Mouse (Mus musculus) spleen, postnatal 14 days (tissue): ENCODE data around the gene Tmem202.

Source experiments
- DNase-seq, 2 experiments: peaks; one replicate each; pipeline ENCODE4 v3.0.0; 2021 to 2022; ENCODE audit warnings: low spot score in 2 of 2

Tmem202 gene

DNA sequence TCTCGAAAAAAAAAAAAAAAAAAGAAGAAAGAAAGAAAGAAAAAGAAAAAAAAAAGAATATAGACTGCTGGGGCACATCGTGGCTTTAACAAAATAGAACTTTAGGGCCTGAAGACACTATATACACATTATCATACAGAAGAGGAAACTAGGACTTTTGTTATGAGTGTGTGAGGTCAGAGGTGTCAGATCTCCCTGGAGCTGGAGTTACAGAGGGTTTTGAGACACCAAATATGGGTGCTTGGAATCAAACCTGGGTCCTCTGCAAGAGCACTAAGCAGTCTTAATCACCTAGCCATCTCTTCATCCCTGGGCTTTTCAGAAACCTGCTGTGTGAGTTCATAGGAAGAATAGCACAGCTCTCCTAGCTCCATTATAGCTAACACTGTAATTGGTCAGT lies 6.2 kb downstream of the Tmem202 start:
- no peak for DNase-seq

DNA sequence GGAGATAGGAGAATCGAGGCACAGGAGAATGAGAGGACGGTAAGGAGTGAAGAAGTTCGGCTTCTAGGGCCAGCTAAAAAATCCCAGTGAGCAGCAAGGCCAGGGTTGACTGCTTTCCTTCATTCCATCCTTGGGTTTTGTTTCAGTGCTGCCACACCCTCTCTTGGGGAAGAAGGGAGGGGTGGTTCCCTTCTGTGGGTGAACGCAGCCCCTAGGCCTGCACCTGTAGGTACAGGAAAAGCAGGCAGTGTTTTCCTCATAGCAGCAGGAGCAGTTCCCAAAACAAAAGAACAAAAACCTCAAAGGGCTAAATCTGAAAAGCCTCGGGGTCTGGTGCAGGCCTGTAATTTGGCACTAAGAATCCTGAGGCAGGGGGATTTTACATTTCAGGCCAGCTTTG lies 8.0 kb downstream of the Tmem202 start:
- DNase-seq: no peak

- DNase-seq: no peak
These were observed 11.4 kb downstream of the Tmem202 start for GRCm38 (mm10) chr9:59528274-59528673.

DNA sequence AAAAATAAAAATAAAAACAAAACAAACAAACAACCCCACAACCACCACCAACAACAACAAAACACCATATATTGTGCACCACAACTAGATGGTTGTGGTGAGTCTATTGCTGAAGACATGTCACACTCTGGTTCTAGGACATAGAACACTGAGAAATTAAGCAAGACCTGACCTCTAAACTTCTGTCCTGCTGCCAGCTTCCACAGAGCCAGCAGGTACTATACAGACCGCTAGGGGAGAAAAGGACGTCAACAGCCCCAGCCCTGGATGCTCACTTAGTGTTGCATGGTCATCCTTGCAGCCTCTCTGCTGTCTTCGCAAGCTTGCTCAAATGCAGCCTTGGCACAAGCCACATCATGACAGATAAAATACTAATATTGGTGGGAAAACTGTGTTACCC lies 12.1 kb downstream of the Tmem202 start:
- no peak for DNase-seq

GRCm38 (mm10) chr9:59526727-59527126 lies 12.9 kb downstream of the Tmem202 start:
- no peak for DNase-seq

GRCm38 (mm10) chr9:59522906-59523305 lies 16.7 kb downstream of the Tmem202 start:
- DNase-seq: no peak

DNA sequence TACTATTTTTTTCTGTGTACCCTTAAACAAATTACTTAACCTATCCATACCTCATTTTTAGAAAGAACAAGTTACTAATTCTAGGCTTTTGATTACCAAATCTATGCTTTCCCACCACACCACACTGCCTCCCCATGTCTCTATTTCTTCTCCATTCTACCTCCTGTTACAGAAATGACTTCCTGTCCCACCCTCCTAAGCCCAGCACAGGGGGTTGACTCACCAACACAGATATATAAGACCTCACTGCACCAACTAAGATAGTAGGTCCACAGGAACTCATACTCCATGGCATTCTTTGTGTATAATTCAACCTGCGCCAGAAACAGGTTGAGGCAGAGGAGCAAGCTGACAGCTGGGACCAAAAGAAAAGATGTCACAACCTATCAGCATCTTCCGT lies 20.3 kb downstream of the Tmem202 start:
- DNase-seq: no peak

DNA sequence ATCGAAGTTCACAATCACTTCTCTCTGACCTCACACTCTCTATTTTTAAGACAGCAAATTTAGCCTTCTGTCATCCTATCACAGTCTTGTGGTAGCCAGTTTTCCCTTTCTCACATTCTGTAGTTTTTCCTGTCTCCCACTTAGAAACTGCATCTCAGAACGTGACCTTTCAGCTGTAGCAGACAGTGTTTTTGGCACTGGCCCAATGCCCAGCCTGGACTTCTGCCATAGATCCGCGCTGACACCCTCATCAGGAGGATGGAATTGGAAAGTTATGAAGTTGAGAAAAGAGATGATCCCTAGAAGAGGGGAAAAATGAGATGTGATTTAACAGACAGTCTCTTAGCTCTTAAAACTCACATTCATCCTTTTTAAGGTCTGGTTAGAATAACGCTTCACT lies 20.7 kb downstream of the Tmem202 start:
- no peak for DNase-seq

DNA sequence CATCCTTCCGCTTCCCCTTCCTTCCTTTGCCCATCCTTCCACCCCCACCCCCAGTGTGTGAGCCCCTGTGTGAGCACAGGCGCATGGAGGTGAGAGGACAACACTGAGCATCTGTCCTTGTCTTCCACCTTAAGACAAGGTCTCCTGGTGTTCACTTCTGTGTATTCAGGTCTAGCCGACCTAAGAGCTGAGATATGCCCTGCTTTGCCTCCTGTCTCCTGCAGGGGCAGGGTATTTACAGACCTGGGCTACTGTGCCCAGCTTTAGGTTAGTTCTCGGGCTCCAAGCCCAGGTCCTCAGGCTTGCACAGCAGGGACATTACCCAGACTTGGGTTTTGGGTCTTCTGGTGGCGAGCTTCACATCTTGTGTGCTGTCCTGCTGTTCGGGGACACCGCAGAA lies 22.5 kb downstream of the Tmem202 start:
- no peak for DNase-seq

DNA sequence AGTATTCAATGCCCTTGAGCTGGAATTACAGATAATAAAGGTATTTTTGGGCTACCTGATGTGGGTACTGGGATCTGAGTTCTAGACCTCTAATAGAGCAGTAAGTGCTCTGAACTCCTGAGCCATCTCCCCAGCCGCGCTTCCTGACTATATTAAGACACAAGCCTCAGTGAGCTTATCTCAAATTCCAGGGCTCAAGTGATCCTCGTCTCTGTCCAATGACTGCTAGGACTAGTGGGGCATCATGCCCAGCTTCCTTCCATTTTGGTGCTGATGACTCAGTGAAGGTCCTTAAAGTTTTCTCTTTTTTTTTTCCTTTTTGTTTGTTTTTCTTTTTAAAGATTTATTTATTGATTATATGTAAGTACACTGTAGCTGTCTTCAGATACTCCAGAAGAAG lies 24.6 kb downstream of the Tmem202 start:
- no peak for DNase-seq

- no peak for DNase-seq
These were observed 27.3 kb downstream of the Tmem202 start for GRCm38 (mm10) chr9:59512381-59512780.

DNA sequence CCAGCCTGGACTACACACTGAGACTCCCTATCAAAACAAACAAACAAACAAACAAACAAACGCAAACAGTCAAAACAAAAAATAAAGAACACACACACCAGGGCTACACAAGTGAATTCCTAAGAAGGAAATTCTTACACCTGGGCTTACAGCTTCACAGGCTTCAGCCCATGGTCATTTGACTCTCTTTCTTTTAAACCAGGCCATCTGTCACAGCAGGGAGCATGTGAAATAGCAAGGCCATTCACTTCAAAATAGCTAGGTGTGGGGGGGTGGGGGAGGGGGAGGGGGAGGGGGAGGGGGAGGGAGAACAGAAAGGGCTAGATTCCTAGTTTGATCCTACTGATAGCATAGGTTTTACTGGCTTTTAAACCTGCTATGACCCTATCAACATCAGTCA lies 31.5 kb downstream of the Tmem202 start:
- DNase-seq: no peak

- DNase-seq: no peak
These were observed 52.3 kb downstream of the Tmem202 start for GRCm38 (mm10) chr9:59487331-59487730.

- peak; percentile 98 for DNase-seq
These were observed 53.0 kb downstream of the Tmem202 start, which contains the start of gene Arih1 for GRCm38 (mm10) chr9:59486549-59487065. Gene Arih1 (minus strand): TSS chr9:59486618.

- DNase-seq: peak in 1 of 2 experiments; percentile 51
These were observed 53.5 kb downstream of the Tmem202 start for GRCm38 (mm10) chr9:59486076-59486518.

DNA sequence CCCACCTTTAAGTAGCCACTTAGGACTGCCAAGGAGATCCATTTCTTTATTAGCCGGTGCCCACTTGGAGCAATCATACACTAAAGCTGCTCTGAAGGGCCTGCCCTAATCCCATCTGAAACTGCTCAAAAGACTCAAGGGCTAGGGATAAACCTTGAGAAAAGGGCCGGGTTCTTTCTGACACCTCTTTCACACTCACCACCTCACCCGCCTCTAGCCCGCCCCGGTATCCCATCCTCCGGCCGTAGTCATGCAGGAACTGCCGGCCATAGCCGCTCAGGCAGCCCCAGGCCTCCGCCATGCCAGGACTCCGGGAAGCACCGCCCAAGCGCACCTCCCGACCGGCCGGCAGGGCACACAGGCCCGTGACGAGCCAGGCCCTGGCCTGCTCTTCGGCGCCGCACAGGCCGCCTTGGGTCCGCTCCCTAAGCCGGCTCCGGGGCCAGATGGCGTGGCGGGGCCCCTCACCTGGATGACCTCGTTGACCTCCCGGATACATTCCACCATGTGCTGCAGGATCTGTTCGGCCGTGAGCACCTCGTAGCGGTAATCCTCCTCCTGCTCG lies 54.1 kb downstream of the Tmem202 start:
- peak; percentile 47 to 61 for DNase-seq

- no peak for DNase-seq
These were observed 54.9 kb downstream of the Tmem202 start for GRCm38 (mm10) chr9:59484760-59485159.

GRCm38 (mm10) chr9:59482419-59482818 lies 57.2 kb downstream of the Tmem202 start:
- peak; percentile 31 to 55 for DNase-seq

- DNase-seq: no peak
These were observed 63.0 kb downstream of the Tmem202 start for GRCm38 (mm10) chr9:59476617-59477016.

DNA sequence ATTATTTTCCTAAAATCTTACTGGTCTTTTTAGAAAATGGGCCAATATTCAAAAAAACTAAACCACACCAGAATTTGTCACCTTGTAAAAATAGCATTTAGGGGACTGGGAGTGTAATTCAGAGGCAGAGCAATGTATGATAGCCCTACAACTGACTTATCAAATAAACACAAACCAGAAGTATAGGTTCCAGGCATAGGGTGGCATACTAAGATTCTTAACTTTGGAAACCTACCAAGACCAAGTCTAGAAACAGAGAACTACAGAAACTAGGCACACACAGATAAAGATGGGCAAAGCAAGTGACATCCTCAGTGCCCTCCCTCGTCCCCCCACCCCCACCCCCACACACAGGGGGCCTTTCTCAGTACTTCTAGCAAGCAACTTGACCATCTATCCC lies 64.8 kb downstream of the Tmem202 start:
- no peak for DNase-seq

DNA sequence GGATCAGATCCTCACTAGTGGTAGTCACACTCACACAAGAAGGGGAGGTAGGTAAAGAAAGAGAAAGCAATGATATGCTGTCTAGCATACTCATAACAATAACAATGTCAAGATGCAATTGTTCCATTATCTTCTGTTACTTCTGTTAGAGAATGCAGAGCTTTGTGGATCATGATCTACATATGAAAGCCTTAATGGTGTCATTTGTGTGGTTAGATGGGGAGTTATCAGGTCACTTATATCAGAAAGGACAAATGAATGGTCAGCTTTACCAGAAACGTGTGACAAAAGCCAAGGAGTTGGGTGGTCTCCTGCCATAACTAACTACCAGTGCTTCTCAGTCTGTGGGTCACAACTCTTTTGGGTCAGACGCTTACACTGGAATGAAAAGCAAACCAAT lies 66.5 kb downstream of the Tmem202 start:
- no peak for DNase-seq

GRCm38 (mm10) chr9:59469446-59469845 lies 70.2 kb downstream of the Tmem202 start:
- no peak for DNase-seq
